Mouse (Mus musculus) stomach, postnatal 0 days (tissue): Measurements from ENCODE around the gene Ensa.

Source experiments
- CTCF ChIP-seq: IDR thresholded peaks from 2 replicates; pipeline ENCODE4 v1.5.1; 2016; ENCODE audit warnings: antibody characterized with exemption, low read depth, mild to moderate bottlenecking, moderate library complexity
- EP300 ChIP-seq: optimal IDR thresholded peaks from 2 replicates; pipeline ENCODE3; 2016; ENCODE audit warnings: antibody characterized with exemption

DNA sequence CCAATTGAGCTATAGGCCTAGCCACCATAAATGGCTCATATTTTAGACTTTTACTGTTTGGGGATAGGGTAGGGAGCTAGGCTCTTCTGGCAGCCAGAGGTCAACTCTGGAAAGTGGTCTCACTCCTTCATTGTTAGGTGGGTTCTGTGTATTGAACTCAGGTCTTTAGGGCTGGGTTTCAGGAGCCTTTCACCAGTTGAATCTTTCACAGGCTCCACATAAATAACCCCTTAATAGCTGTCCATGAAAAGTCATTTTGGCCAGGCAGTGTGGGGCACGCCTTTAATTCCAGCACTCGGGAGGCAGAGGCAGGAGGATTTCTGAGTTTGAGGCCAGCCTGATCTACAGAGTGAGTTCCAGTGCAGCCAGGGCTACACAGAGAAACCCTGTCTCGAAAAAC is 32.9 kb downstream of the Ensa start:
- no peak for TF ChIP-seq CTCF
- TF ChIP-seq EP300: no peak
